ENCODE assay signal across 29 mouse cellular contexts in genomic region chr15:94231246-94231645, GRCm38 (mm10).
A peak's percentile ranks its signal among the peaks of the same experiment; 100 is the strongest.
DNase-seq lines count a peak whose midpoint lies in the region; ATAC-seq and TF ChIP-seq lines count a peak whose summit lies in the region.
"Had no signal": no experiment of that assay in that cellular context is flagged by ENCODE, and none has a peak within 500 bp of the region (broad histone marks: within the 10 kb centered on the region; RNA-seq: fewer than 3 reads in every experiment).

No protein-coding gene starts in this region.

- H3K9me3 ChIP-seq in hindbrain, embryonic 10.5 days: no peaks in the 10 kb centered on the region
- H3K9me3 ChIP-seq in hindbrain, embryonic 11.5 days (ENCODE audit: control insufficient read depth, low read length): no peaks in the 10 kb centered on the region
- no peaks in the 10 kb centered on the region for H3K9me3 ChIP-seq in heart, embryonic 12.5 days (replicated peaks)
- H3K9me3 ChIP-seq: intestine, embryonic 15.5 days; limb, embryonic 13.5 days; liver, embryonic 12.5 days; midbrain, embryonic 12.5 days; neural tube, embryonic 13.5 days had no signal

- H3K9ac ChIP-seq in hindbrain, embryonic 11.5 days (ENCODE audit: low read depth, low read length): no peak overlapping the region
- no peak overlapping the region for H3K9ac ChIP-seq in heart, embryonic 12.5 days
- H3K9ac ChIP-seq: intestine, embryonic 15.5 days; limb, embryonic 13.5 days; liver, embryonic 12.5 days; liver, postnatal 0 days; midbrain, embryonic 12.5 days; neural tube, embryonic 13.5 days had no signal

- DNase-seq in hindbrain, embryonic 10.5 days (ENCODE audit: low spot score): no peak
- no peak for DNase-seq in hindbrain, embryonic 11.5 days (ENCODE audit: low spot score)
- DNase-seq in CD4-positive helper T cell, adult 2 months (ENCODE audit: low read depth, low spot score): peak; percentile 40
- DNase-seq in brain, embryonic 14.5 days (ENCODE audit: low read depth): peak; percentile 40
- DNase-seq in thymus, postnatal 0 days (ENCODE audit: low spot score): peak; percentile 70
- DNase-seq in embryo, embryonic 10 days (ENCODE audit: low spot score): no peak
- no peak for DNase-seq in heart, postnatal 14 days
- DNase-seq: adrenal gland, postnatal 14 days; cerebellum, adult 11-12 months; cerebellum, adult 9-11 months; gastrocnemius, postnatal 25 days; heart, adult 11 months; kidney, adult 2 months; kidney, postnatal 25 days; liver, postnatal 0 days; lung, postnatal 36 days; right cerebral cortex, postnatal 4 days had no signal

- TF ChIP-seq CTCF in brain, embryonic 14.5 days (IDR thresholded peaks at IDR 0.05; ENCODE audit: borderline replicate concordance, extremely low read depth, insufficient read depth, insufficient read length): no peak

- H3K4me1 ChIP-seq in hindbrain, embryonic 10.5 days (replicated peaks): no peaks in the 10 kb centered on the region
- no peaks in the 10 kb centered on the region for H3K4me1 ChIP-seq in hindbrain, embryonic 11.5 days (replicated peaks; ENCODE audit: control insufficient read depth, insufficient read depth, low read length)
- H3K4me1 ChIP-seq in heart, embryonic 12.5 days (replicated peaks): peaks cover 13% of the 10 kb centered on the region
- H3K4me1 ChIP-seq: intestine, embryonic 15.5 days; limb, embryonic 13.5 days; liver, embryonic 12.5 days; megakaryocyte, embryonic 14.5 days; midbrain, embryonic 12.5 days; neural tube, embryonic 13.5 days had no signal

- H3K4me3 ChIP-seq in hindbrain, embryonic 10.5 days: no peak overlapping the region
- H3K4me3 ChIP-seq in hindbrain, embryonic 11.5 days (ENCODE audit: low read depth, low read length): no peak overlapping the region
- H3K4me3 ChIP-seq in heart, embryonic 12.5 days: no peak overlapping the region
- H3K4me3 ChIP-seq: intestine, embryonic 15.5 days; limb, embryonic 13.5 days; liver, embryonic 12.5 days; megakaryocyte, embryonic 14.5 days; midbrain, embryonic 12.5 days; myocyte; neural tube, embryonic 13.5 days had no signal

- intact Hi-C loops in heart, postnatal 14 days (cut with DNase I): no loop called here

- H3K27ac ChIP-seq in hindbrain, embryonic 10.5 days: peak overlapping the region; percentile 45; the same call in 1 of the 2 replicates
- H3K27ac ChIP-seq in hindbrain, embryonic 11.5 days (ENCODE audit: low read depth, low read length): no peak overlapping the region
- no peak overlapping the region for H3K27ac ChIP-seq in heart, embryonic 12.5 days (ENCODE audit: poor library complexity, severe bottlenecking)
- H3K27ac ChIP-seq: intestine, embryonic 15.5 days; limb, embryonic 13.5 days; liver, embryonic 12.5 days; midbrain, embryonic 12.5 days; neural tube, embryonic 13.5 days had no signal

- TF ChIP-seq POLR2A in brain, embryonic 14.5 days (IDR thresholded peaks at IDR 0.05; ENCODE audit: borderline replicate concordance, extremely low read depth, insufficient read depth, insufficient read length, poor library complexity, severe bottlenecking): no peak

- no peaks in the 10 kb centered on the region for H3K27me3 ChIP-seq in hindbrain, embryonic 10.5 days (ENCODE audit: insufficient read depth, poor library complexity, severe bottlenecking)
- no peaks in the 10 kb centered on the region for H3K27me3 ChIP-seq in hindbrain, embryonic 11.5 days (ENCODE audit: control insufficient read depth, insufficient read depth, low read length)
- no peaks in the 10 kb centered on the region; the same call in 1 of the 2 replicates for H3K27me3 ChIP-seq in heart, embryonic 12.5 days (replicated peaks)
- H3K27me3 ChIP-seq: intestine, embryonic 15.5 days; limb, embryonic 13.5 days; liver, embryonic 12.5 days; megakaryocyte, embryonic 14.5 days; midbrain, embryonic 12.5 days; neural tube, embryonic 13.5 days had no signal

- H3K4me2 ChIP-seq in hindbrain, embryonic 11.5 days (replicated peaks; ENCODE audit: low read depth, low read length): no peak overlapping the region
- no peak overlapping the region for H3K4me2 ChIP-seq in heart, embryonic 12.5 days
- H3K4me2 ChIP-seq: heart, embryonic 11.5 days; intestine, embryonic 15.5 days; limb, embryonic 13.5 days; liver, embryonic 12.5 days; midbrain, embryonic 12.5 days; neural tube, embryonic 13.5 days had no signal

- H3K36me3 ChIP-seq in hindbrain, embryonic 10.5 days: no peaks in the 10 kb centered on the region
- no peaks in the 10 kb centered on the region for H3K36me3 ChIP-seq in hindbrain, embryonic 11.5 days (ENCODE audit: control insufficient read depth, insufficient read depth, low read length)
- H3K36me3 ChIP-seq in heart, embryonic 12.5 days: no peaks in the 10 kb centered on the region
- H3K36me3 ChIP-seq: G1E; intestine, embryonic 15.5 days; limb, embryonic 13.5 days; liver, embryonic 12.5 days; midbrain, embryonic 12.5 days; neural tube, embryonic 13.5 days had no signal

- no peak for ATAC-seq in hindbrain, embryonic 11.5 days (ENCODE audit: low FRiP score)
- no peak for ATAC-seq in heart, embryonic 12.5 days (ENCODE audit: insufficient number of reproducible peaks, low FRiP score)
- ATAC-seq: forebrain, embryonic 14.5 days; intestine, embryonic 15.5 days; liver, embryonic 12.5 days; liver, postnatal 0 days; Patski had no signal

- WGBS in hindbrain, embryonic 10.5 days: 43% methylated on average over 5 of the region's 5 CpGs
- 56% methylated on average over 5 of the region's 5 CpGs for WGBS in hindbrain, embryonic 11.5 days
- WGBS in heart, embryonic 12.5 days: 24% methylated on average over 5 of the region's 5 CpGs

Comparison
In these comparisons a context has a peak if more than half of its experiments do, and no peak if none do; other contexts are left out.
1. DNase-seq: peak in CD4-positive helper T cell, adult 2 months (single experiment), brain, embryonic 14.5 days (single experiment) and thymus, postnatal 0 days (single experiment); none in hindbrain, embryonic 10.5 days (single experiment), hindbrain, embryonic 11.5 days (single experiment), embryo, embryonic 10 days (single experiment) and heart, postnatal 14 days (0 of 2).